Mouse (Mus musculus) CH12.LX (cell line): ENCODE measurements at regions not wholly inside any gene's neighbourhood (a gene's known extent, or its start where the extent isn't known, plus 50 kb on each side); places are given as distances from the start of the nearest gene placed in this dataset.

Experiments used
- DNase-seq: peaks from one replicate; pipeline ENCODE4 v3.0.0-alpha.2; 2013; ENCODE audit errors: extremely low read depth
- H3K27ac ChIP-seq: 2 replicates; pipeline ENCODE4 v1.5.1; 2012; ENCODE audit warnings: low read depth, mild to moderate bottlenecking, control low read depth, moderate library complexity; ENCODE audit not compliant: insufficient read depth
- H3K27me3 ChIP-seq: replicated peaks from 2 replicates; pipeline ENCODE3; 2012; ENCODE audit warnings: inconsistent platforms
- H3K36me3 ChIP-seq, 2 experiments: replicated peaks in 1 of 2; 2 replicates each; pipeline versions ENCODE3 to v1.6.1; 2012; ENCODE audit warnings: inconsistent platforms in 1 of 2, low read length in 1 of 2, mild to moderate bottlenecking in 1 of 2, mixed read lengths in 1 of 2, moderate library complexity in 1 of 2; ENCODE audit not compliant: control insufficient read depth in 1 of 2, insufficient read depth in 1 of 2
- H3K4me1 ChIP-seq, 2 experiments: 2 replicates each; pipeline ENCODE4 v1.6.1; 2012; ENCODE audit warnings: inconsistent platforms in 1 of 2, moderate library complexity in 1 of 2; ENCODE audit not compliant: insufficient read depth in 2 of 2, control insufficient read depth in 1 of 2
- H3K4me2 ChIP-seq: 2 replicates; pipeline ENCODE4 v1.6.1; 2012; ENCODE audit warnings: low read depth, mild to moderate bottlenecking, control low read depth; ENCODE audit not compliant: poor library complexity, insufficient read depth, severe bottlenecking
- H3K4me3 ChIP-seq, 3 experiments: fragments of 150-350 bp in 1 of 3; sonication (generic) in 1 of 3; replicated peaks in 1 of 3; 2 replicates each; pipeline versions ENCODE3 to v1.5.1; 2011 to 2012; ENCODE audit warnings: low read depth in 2 of 3, low read length in 2 of 3, mild to moderate bottlenecking in 2 of 3, moderate library complexity in 2 of 3, control low read depth in 1 of 3, improper control_type of control experiment in 1 of 3, inconsistent platforms in 1 of 3, mixed read lengths in 1 of 3; ENCODE audit not compliant: poor library complexity in 1 of 3
- H3K79me2 ChIP-seq: replicated peaks from 2 replicates; pipeline ENCODE4 v1.6.1; 2012; ENCODE audit warnings: mild to moderate bottlenecking, moderate library complexity; ENCODE audit not compliant: control insufficient read depth, poor library complexity, insufficient read depth, severe bottlenecking; ENCODE audit errors: extremely low read depth
- H3K9ac ChIP-seq: 2 replicates; pipeline ENCODE4 v1.6.1; 2012; ENCODE audit warnings: low read depth, mild to moderate bottlenecking, control low read depth, moderate library complexity; ENCODE audit not compliant: insufficient read depth
- H3K9me3 ChIP-seq: replicated peaks from 2 replicates; pipeline ENCODE3; 2012; ENCODE audit warnings: low read length, inconsistent platforms, mixed read lengths
- CHD2 ChIP-seq: IDR thresholded peaks from 2 replicates; pipeline ENCODE4 v1.6.1; 2011; ENCODE audit warnings: low read length, improper control_type of control experiment
- E2F4 ChIP-seq: IDR thresholded peaks from 2 replicates; pipeline ENCODE4 v1.6.1; 2011; ENCODE audit warnings: low read depth, low read length, improper control_type of control experiment; ENCODE audit not compliant: insufficient replicate concordance
- ELF1 ChIP-seq: IDR thresholded peaks from 2 replicates; pipeline ENCODE4 v1.6.1; 2014; ENCODE audit warnings: low read depth, mild to moderate bottlenecking, inconsistent platforms, low read length, improper control_type of control experiment
- HCFC1 ChIP-seq: IDR thresholded peaks from 2 replicates; pipeline ENCODE4 v1.6.1; 2012; ENCODE audit warnings: low read depth, mild to moderate bottlenecking, inconsistent platforms, low read length, improper control_type of control experiment
- JUN ChIP-seq: IDR thresholded peaks from 2 replicates; pipeline ENCODE4 v1.6.1; 2011; ENCODE audit warnings: low read depth, mild to moderate bottlenecking, low read length, improper control_type of control experiment, moderate library complexity; ENCODE audit not compliant: insufficient read depth
- JUND ChIP-seq: conservative IDR thresholded peaks from 2 replicates; pipeline ENCODE4 v1.6.1; 2011; ENCODE audit warnings: low read depth, low read length, improper control_type of control experiment
- MXI1 ChIP-seq: IDR thresholded peaks from 2 replicates; pipeline ENCODE4 v1.6.1; 2011; ENCODE audit warnings: mild to moderate bottlenecking, low read depth, low read length, improper control_type of control experiment
- MYC ChIP-seq: IDR thresholded peaks from 2 replicates; pipeline ENCODE4 v1.6.1; 2011; ENCODE audit warnings: low read depth, mild to moderate bottlenecking, improper control_type of control experiment, low read length
- NELFE ChIP-seq: IDR thresholded peaks from 2 replicates; pipeline ENCODE4 v1.6.1; 2011; ENCODE audit warnings: low read depth, low read length, improper control_type of control experiment
- PAX5 ChIP-seq: IDR thresholded peaks from 2 replicates; pipeline ENCODE4 v1.6.1; 2012; ENCODE audit warnings: low read length, inconsistent platforms, mixed read lengths
- POLR2A ChIP-seq: IDR thresholded peaks from 2 replicates; pipeline ENCODE4 v1.6.1; 2011; ENCODE audit warnings: low read depth, mild to moderate bottlenecking, improper control_type of control experiment, low read length
- POLR2AphosphoS2 ChIP-seq: IDR thresholded peaks from 2 replicates; pipeline ENCODE4 v1.6.1; 2011; ENCODE audit warnings: low read depth, low read length, improper control_type of control experiment
- SIN3A ChIP-seq: IDR thresholded peaks from 2 replicates; pipeline ENCODE4 v1.6.1; 2012; ENCODE audit warnings: low read length, improper control_type of control experiment, inconsistent platforms
- SMC3 ChIP-seq: IDR thresholded peaks from 2 replicates; pipeline ENCODE4 v1.6.1; 2011; ENCODE audit warnings: low read depth, low read length, improper control_type of control experiment
- USF1 ChIP-seq: IDR thresholded peaks from 2 replicates; pipeline ENCODE4 v1.6.1; 2014; ENCODE audit warnings: low read depth, mild to moderate bottlenecking, inconsistent platforms, low read length, improper control_type of control experiment
- USF2 ChIP-seq: conservative IDR thresholded peaks from 2 replicates; pipeline ENCODE4 v1.6.1; 2011; ENCODE audit warnings: low read depth, low read length, improper control_type of control experiment
- ZNF384 ChIP-seq: IDR thresholded peaks from 2 replicates; pipeline ENCODE4 v1.6.1; 2012; ENCODE audit warnings: low read depth, low read length, improper control_type of control experiment, inconsistent platforms
- dilution Hi-C: fragments of 300-500 bp; cut with MboI; formaldehyde crosslinking; loops from 2 replicates; pipeline ENCODE4 v1.14.3; 2020; ENCODE audit warnings: low sequenced_read_pairs; ENCODE audit not compliant: extremely low pct_unique_long_range_greater_than_20kb, extremely low pct_ligation_motif_present
- in situ Hi-C: fragments of 300-500 bp; cut with MboI; formaldehyde crosslinking; loops from 3 replicates; pipeline ENCODE4 v1.14.3; 2019; ENCODE audit warnings: low sequenced_read_pairs, low pct_ligation_motif_present, low pct_unique_long_range_greater_than_20kb, mixed read lengths

GRCm38 (mm10) chr5:83006038-83006437 is 349.0 kb downstream of the Tecrl start:
- no peaks in the 10 kb centered on the region for H3K79me2 ChIP-seq
- TF ChIP-seq MYC (no peak), USF2 (no peak), MXI1 (no peak), NELFE (no peak), POLR2AphosphoS2 (no peak), E2F4 (no peak), CHD2 (no peak), USF1 (no peak), HCFC1 (no peak), POLR2A (no peak), JUN (no peak), PAX5 (no peak)
- TF ChIP-seq, all 38 proteins: peak for 0
- no peaks in the 10 kb centered on the region for H3K27me3 ChIP-seq
- H3K9ac ChIP-seq = no peak overlapping the region
- dilution Hi-C loops = no loop called here
- H3K36me3 ChIP-seq = no peaks in the 10 kb centered on the region
- no peak for DNase-seq
- H3K27ac ChIP-seq = no peak overlapping the region
- H3K9me3 ChIP-seq = peaks cover 7% of the 10 kb centered on the region
- no peak overlapping the region for H3K4me3 ChIP-seq
- in situ Hi-C loops = no loop called here
- no peaks in the 10 kb centered on the region for H3K4me1 ChIP-seq
- H3K4me2 ChIP-seq = no peak overlapping the region

GRCm38 (mm10) chr5:82989056-82989455 is 365.9 kb downstream of the Tecrl start:
- Histone ChIP-seq H3K9ac (no peak overlapping the region), H3K79me2 (no peaks in the 10 kb centered on the region), H3K4me1 (no peaks in the 10 kb centered on the region), H3K4me3 (no peak overlapping the region), H3K27ac (no peak overlapping the region), H3K36me3 (no peaks in the 10 kb centered on the region), H3K9me3 (peaks cover 5% of the 10 kb centered on the region), H3K27me3 (no peaks in the 10 kb centered on the region), H3K4me2 (no peak overlapping the region)
- TF ChIP-seq PAX5 (no peak), JUND (no peak), USF2 (no peak), ELF1 (no peak), MYC (no peak), JUN (no peak)
- in situ Hi-C loops = no loop called here
- dilution Hi-C loops = no loop called here
- DNase-seq = no peak

- Histone ChIP-seq H3K36me3 (no peaks in the 10 kb centered on the region), H3K4me2 (no peak overlapping the region), H3K4me3 (no peak overlapping the region), H3K4me1 (no peaks in the 10 kb centered on the region), H3K27ac (no peak overlapping the region), H3K27me3 (no peaks in the 10 kb centered on the region), H3K9me3 (peaks cover 25% of the 10 kb centered on the region), H3K9ac (no peak overlapping the region), H3K79me2 (no peaks in the 10 kb centered on the region)
- in situ Hi-C loops (no loop called here), dilution Hi-C loops (no loop called here)
- DNase-seq = no peak
- TF ChIP-seq POLR2A (no peak), SMC3 (no peak), ZNF384 (no peak), MYC (no peak), E2F4 (no peak), USF1 (no peak), SIN3A (no peak), ELF1 (no peak)
Measured at GRCm38 (mm10) chr5:82969315-82969714, 385.7 kb downstream of the Tecrl start.
